Comparison of ENCODE assay signal across 8 mouse cellular contexts in the genomic region with DNA sequence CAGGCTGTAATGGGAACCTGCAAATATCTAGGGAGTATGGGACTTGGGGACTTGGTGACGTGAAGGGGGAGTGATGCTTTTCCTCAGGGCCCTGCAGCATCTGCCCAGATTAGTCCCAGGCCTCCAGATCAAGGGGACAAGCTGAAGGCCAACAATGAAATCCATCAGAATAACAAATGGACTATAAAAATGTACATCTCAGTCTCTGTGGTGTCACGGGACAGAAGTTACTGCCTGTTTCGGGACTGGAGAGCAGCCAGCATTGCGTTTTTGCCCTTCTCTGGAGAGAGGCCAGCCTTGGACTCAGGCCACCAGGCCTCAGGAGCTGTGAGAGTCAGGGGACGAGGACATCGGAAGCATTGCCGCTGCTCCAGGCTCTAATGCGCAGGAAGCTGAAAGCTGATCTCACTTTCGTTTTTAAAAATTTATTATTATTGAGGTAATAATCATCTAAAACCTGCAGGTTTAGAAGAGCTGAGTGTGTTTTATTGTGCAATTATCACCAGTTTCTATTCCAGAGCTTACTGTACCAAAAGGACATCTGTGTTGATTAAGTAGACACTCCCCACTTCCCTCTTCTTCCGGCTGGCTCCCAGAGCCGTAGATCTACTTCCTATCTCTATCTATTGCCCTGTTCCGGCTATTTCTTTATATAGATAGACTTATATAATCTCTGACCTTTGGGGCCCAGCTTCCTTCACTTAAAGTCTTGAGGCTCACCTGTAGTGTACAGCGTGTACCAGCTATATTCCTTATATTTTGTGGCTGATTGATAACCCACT.
DNase-seq lines count a peak whose midpoint lies in the region; ATAC-seq lines count a peak whose summit lies in the region.

No protein-coding gene starts in this region.

- ATAC-seq in hindbrain, embryonic 16.5 days = peak; percentile 35; the same call in 1 of the 2 replicates
- no peak for ATAC-seq in hindbrain, embryonic 12.5 days (ENCODE audit: low FRiP score)
- peak; percentile 64 for ATAC-seq in granulocyte monocyte progenitor cell, adult 5-6 weeks (replicated peaks; ENCODE audit: poor library complexity, severe bottlenecking)
- no peak for ATAC-seq in frontal cortex, adult (ENCODE audit: low TSS enrichment)

- no peak overlapping the region for H3K4me2 ChIP-seq in hindbrain, embryonic 16.5 days (ENCODE audit: low read length)
- H3K4me2 ChIP-seq in hindbrain, embryonic 12.5 days (replicated peaks) = no peak overlapping the region

- peak; percentile 94 for DNase-seq in adrenal gland, adult 2 months
- peak; percentile 84 to 85 for DNase-seq in kidney, postnatal 25 days
- DNase-seq in testis, postnatal 14 days (ENCODE audit: low spot score) = peak; percentile 29
- no peak for DNase-seq in frontal cortex, postnatal 10 days (ENCODE audit: low spot score in 2 of 2)

- peaks cover 15% of the 10 kb centered on the region for H3K4me1 ChIP-seq in hindbrain, embryonic 16.5 days (ENCODE audit: control insufficient read depth, insufficient read depth, low read depth, low read length)
- H3K4me1 ChIP-seq in hindbrain, embryonic 12.5 days = peaks cover 6% of the 10 kb centered on the region

- H3K27ac ChIP-seq in hindbrain, embryonic 16.5 days (ENCODE audit: low read depth, low read length) = no peak overlapping the region
- H3K27ac ChIP-seq in hindbrain, embryonic 12.5 days = no peak overlapping the region

- no peak overlapping the region for H3K9ac ChIP-seq in hindbrain, embryonic 16.5 days (ENCODE audit: low read depth, low read length)
- H3K9ac ChIP-seq in hindbrain, embryonic 12.5 days = no peak overlapping the region

- no peaks in the 10 kb centered on the region for H3K36me3 ChIP-seq in hindbrain, embryonic 16.5 days (ENCODE audit: control insufficient read depth, insufficient read depth, low read length)
- H3K36me3 ChIP-seq in hindbrain, embryonic 12.5 days = no peaks in the 10 kb centered on the region

- H3K9me3 ChIP-seq in hindbrain, embryonic 16.5 days (ENCODE audit: control insufficient read depth, low read length) = no peaks in the 10 kb centered on the region
- H3K9me3 ChIP-seq in hindbrain, embryonic 12.5 days (replicated peaks) = no peaks in the 10 kb centered on the region

- WGBS in hindbrain, embryonic 16.5 days = 61% methylated on average over 13 of the region's 13 CpGs
- WGBS in hindbrain, embryonic 12.5 days = 85% methylated on average over 13 of the region's 13 CpGs

- H3K27me3 ChIP-seq in hindbrain, embryonic 16.5 days (replicated peaks; ENCODE audit: control insufficient read depth, insufficient read depth, low read length) = no peaks in the 10 kb centered on the region
- no peaks in the 10 kb centered on the region for H3K27me3 ChIP-seq in hindbrain, embryonic 12.5 days

- no peak overlapping the region for H3K4me3 ChIP-seq in hindbrain, embryonic 16.5 days (ENCODE audit: low read length)
- H3K4me3 ChIP-seq in hindbrain, embryonic 12.5 days = no peak overlapping the region

Comparison
In these comparisons a context has a peak if more than half of its experiments do, and no peak if none do; other contexts are left out.
1. ATAC-seq: peak in hindbrain, embryonic 16.5 days (single experiment) and granulocyte monocyte progenitor cell, adult 5-6 weeks (single experiment); none in hindbrain, embryonic 12.5 days (single experiment) and frontal cortex, adult (single experiment).
2. DNase-seq: peak in adrenal gland, adult 2 months (single experiment), kidney, postnatal 25 days (2 of 2) and testis, postnatal 14 days (single experiment); none in frontal cortex, postnatal 10 days (0 of 2).